Mouse (Mus musculus) heart, embryonic 15.5 days (tissue): Measurements from ENCODE around the gene Kcne2. TPM values are rescaled to one million over a fixed set of nuclear protein-coding genes. Genes with fewer than 3 reads are reported as not detected.

ENCODE experiments used
- ATAC-seq: fragments of 200-750 bp; cut with Nextera tagmentation; replicated peaks from 2 replicates; pipeline ENCODE4 v1.8.0; 2017; ENCODE audit warnings: low read depth, moderate TSS enrichment; ENCODE audit not compliant: insufficient number of reproducible peaks, insufficient read depth, low FRiP score
- H3K27ac ChIP-seq: fragments of 300-500 bp; sonication (generic); 2 replicates; pipeline ENCODE4 v1.5.1; 2015; ENCODE audit warnings: mild to moderate bottlenecking, inconsistent platforms
- H3K27me3 ChIP-seq: fragments of 300-500 bp; sonication (generic); 2 replicates; pipeline ENCODE4 v1.6.1; 2015; ENCODE audit warnings: inconsistent platforms
- H3K36me3 ChIP-seq: fragments of 300-500 bp; sonication (generic); 2 replicates; pipeline ENCODE4 v1.6.1; 2015; ENCODE audit warnings: mild to moderate bottlenecking, inconsistent platforms
- H3K4me1 ChIP-seq: fragments of 300-500 bp; sonication (generic); replicated peaks from 2 replicates; pipeline ENCODE4 v1.6.1; 2015; ENCODE audit warnings: inconsistent platforms
- H3K4me2 ChIP-seq: fragments of 300-500 bp; sonication (generic); 2 replicates; pipeline ENCODE4 v1.6.1; 2015; ENCODE audit warnings: inconsistent platforms, mild to moderate bottlenecking, moderate library complexity
- H3K4me3 ChIP-seq: fragments of 300-500 bp; sonication (generic); 2 replicates; pipeline ENCODE4 v1.5.1; 2015; ENCODE audit warnings: mild to moderate bottlenecking, inconsistent platforms
- H3K9ac ChIP-seq: fragments of 300-500 bp; sonication (generic); 2 replicates; pipeline ENCODE4 v1.6.1; 2015; ENCODE audit warnings: mild to moderate bottlenecking, inconsistent platforms
- H3K9me3 ChIP-seq: fragments of 300-500 bp; sonication (generic); replicated peaks from 2 replicates; pipeline ENCODE4 v1.6.1; 2016; ENCODE audit warnings: inconsistent platforms
- WGBS: fragments of 180-500 bp; shearing (Covaris S2); methylation state at CpG from one replicate; pipeline ENCODE4 v1.1.7; 2015; ENCODE audit warnings: mixed read lengths; 5-methylcytosine and 5-hydroxymethylcytosine counted together
- polyA plus RNA-seq: library from polyadenylated mRNA; unstranded; fragments of >200 nt; fragmentation: Nextera tagmentation; extraction: Ambion mirVana; gene quantifications from 2 replicates; pipeline ENCODE4 v1.2.1, GENCODE M21; 2015

The Kcne2 gene
- polyA plus RNA-seq, 1 experiment from 2014 or later, result 1.0 TPM

DNA sequence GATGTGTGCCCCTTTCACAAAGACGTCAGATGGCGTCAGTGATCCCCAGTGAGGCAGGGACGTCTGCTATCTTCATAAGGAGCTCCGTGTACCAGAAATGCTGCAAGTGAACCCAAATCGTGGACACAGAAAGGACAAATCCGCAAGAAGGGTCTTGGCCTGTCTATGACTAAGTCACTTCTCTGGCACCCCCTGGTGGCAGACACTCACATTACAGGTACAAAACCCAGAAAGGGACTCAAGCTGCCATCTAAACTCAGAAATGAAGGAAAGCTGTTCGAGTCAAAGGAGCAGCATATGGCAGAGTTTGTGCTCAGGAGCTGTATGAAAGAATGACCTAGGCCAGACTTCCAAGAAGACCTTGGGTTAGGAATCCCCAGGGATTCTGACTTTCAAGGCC is 5.6 kb upstream of the Kcne2 start:
- 9% methylated on average over 7 of the region's 7 CpGs for whole genome bisulfite sequencing
- ATAC-seq, result no peak

DNA sequence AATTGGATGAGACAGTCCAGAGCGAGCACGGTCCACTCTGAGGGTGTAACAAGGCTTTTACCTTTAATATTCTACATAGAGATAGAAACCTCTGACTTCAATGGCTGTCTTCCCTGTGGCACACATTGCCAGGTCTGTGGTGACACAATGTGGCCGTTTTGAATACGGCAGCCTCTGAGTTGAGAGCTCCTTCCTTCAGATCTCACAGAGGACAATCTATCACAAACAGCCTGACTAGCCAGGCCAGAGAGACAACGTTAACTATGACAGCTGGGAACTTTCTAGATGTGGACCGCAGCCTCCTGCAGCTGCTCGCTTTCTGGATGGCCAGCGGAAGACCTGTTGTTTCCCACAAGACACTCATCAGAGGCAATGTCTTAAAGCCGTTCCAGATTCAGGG is 3.4 kb upstream of the Kcne2 start:
- no peak overlapping the region for H3K27ac ChIP-seq
- H3K4me1 ChIP-seq, result no peaks in the 10 kb centered on the region
- H3K36me3 ChIP-seq, result no peaks in the 10 kb centered on the region
- no peaks in the 10 kb centered on the region; the same call in 1 of the 2 replicates for H3K27me3 ChIP-seq
- no peak overlapping the region for H3K4me2 ChIP-seq
- no peak overlapping the region for H3K4me3 ChIP-seq
- 70% methylated on average over 9 of the region's 9 CpGs for WGBS
- H3K9ac ChIP-seq, result no peak overlapping the region
- ATAC-seq, result no peak
- H3K9me3 ChIP-seq, result no peaks in the 10 kb centered on the region

More for the DNA sequence above, 5.6 kb upstream of the Kcne2 start:
- H3K27ac ChIP-seq, result no peak overlapping the region
- H3K4me1 ChIP-seq, result no peaks in the 10 kb centered on the region
- H3K9me3 ChIP-seq, result no peaks in the 10 kb centered on the region
- no peak overlapping the region for H3K4me2 ChIP-seq
- H3K27me3 ChIP-seq, result no peaks in the 10 kb centered on the region; the same call in 1 of the 2 replicates
- no peak overlapping the region for H3K4me3 ChIP-seq
- H3K36me3 ChIP-seq, result no peaks in the 10 kb centered on the region
- H3K9ac ChIP-seq, result no peak overlapping the region

DNA sequence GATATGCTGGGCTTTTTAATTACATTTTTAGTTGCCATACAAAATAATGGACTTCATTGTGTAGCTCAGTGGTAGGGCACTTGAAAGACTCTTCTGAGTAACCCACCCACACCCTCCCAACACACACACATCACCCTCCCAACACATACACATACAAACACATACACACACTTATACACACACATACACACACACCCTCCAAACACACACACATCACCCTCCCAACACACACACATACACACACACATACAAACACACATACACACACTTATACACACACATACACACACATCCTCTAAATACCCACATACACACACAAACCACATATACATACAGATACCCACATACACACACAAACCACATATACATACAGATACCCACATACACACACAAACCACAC is 2.1 kb upstream of the Kcne2 start:
- H3K36me3 ChIP-seq, result no peaks in the 10 kb centered on the region
- no peak overlapping the region for H3K9ac ChIP-seq
- no peak overlapping the region for H3K4me3 ChIP-seq
- H3K4me1 ChIP-seq, result peaks cover 6% of the 10 kb centered on the region
- peak; percentile 58; the same call in 1 of the 2 replicates for ATAC-seq
- H3K9me3 ChIP-seq, result no peaks in the 10 kb centered on the region
- H3K27me3 ChIP-seq, result no peaks in the 10 kb centered on the region; the same call in 1 of the 2 replicates
- H3K27ac ChIP-seq, result no peak overlapping the region
- H3K4me2 ChIP-seq, result no peak overlapping the region

DNA sequence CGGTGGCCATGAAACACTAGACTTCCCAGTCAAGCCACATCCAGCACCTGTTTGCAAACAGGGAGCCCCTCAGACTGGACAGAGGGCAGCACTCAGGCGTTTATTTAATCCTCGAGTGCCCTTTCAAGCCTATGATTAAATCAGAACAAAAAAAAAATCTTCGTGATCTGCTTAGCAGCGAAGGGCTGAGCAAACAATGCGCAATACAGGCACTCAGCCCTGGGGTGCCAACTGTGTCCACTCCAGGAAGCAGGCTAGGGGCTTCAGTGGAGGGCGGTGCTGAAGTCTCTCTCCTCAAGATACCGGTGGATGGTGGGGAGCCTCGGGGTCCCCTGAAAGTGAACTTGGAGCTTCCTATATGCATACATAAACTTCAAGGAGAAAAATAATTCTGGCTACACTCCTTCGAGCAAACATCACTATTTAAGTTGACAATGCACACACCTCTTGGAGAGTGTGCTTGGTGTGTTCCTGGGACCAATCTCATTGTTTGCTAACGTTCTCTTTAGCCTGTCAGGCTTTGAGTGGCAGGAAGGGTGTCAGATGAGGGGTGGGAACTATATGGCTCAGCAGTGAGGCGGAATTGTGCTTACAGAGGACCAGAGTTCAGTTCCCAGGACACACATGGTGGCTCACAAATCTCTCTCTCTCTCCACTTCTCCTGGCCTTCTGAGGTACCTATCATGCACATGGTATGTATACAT is 2.2 kb downstream of the Kcne2 start:
- no peak overlapping the region for H3K4me2 ChIP-seq
- H3K27ac ChIP-seq, result no peak overlapping the region
- no peaks in the 10 kb centered on the region for H3K9me3 ChIP-seq
- WGBS, result 59% methylated on average over 12 of the region's 12 CpGs
- H3K4me1 ChIP-seq, result peaks cover 11% of the 10 kb centered on the region
- no peak for ATAC-seq
- H3K27me3 ChIP-seq, result no peaks in the 10 kb centered on the region; the same call in 1 of the 2 replicates
- H3K9ac ChIP-seq, result no peak overlapping the region
- no peak overlapping the region for H3K4me3 ChIP-seq
- H3K36me3 ChIP-seq, result no peaks in the 10 kb centered on the region

DNA sequence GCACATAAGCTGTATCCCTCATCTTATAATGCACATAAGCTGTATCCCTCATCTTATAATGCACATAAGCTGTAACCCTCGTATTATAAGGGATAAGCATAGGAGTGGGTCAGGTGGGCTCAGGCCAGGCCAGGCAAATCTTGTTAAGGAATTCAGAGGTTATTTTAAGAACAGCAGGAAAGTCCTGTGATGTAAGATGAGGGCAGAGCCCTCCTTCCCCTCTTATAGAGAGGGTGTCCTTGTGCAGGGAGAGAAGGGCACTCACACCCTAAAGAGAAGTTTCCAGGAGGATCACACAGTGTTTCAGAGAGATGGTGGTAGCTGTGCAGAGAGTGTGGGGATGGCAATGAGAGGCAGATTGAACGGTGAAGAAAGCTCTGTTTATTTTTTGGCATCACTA is 3.1 kb downstream of the Kcne2 start:
- 42% methylated on average over 2 of the region's 2 CpGs for WGBS
- peaks cover 11% of the 10 kb centered on the region for H3K4me1 ChIP-seq
- no peaks in the 10 kb centered on the region for H3K36me3 ChIP-seq
- no peak overlapping the region for H3K4me2 ChIP-seq
- 0 out of 2 replicates have a peak overlapping the region, but pooled peaks have one; percentile 16 for H3K27ac ChIP-seq
- H3K27me3 ChIP-seq, result no peaks in the 10 kb centered on the region
- H3K9ac ChIP-seq, result no peak overlapping the region
- no peak overlapping the region for H3K4me3 ChIP-seq
- no peaks in the 10 kb centered on the region for H3K9me3 ChIP-seq
- 0 out of 2 replicates have a peak, but pooled peaks have one; percentile 35 for ATAC-seq

DNA sequence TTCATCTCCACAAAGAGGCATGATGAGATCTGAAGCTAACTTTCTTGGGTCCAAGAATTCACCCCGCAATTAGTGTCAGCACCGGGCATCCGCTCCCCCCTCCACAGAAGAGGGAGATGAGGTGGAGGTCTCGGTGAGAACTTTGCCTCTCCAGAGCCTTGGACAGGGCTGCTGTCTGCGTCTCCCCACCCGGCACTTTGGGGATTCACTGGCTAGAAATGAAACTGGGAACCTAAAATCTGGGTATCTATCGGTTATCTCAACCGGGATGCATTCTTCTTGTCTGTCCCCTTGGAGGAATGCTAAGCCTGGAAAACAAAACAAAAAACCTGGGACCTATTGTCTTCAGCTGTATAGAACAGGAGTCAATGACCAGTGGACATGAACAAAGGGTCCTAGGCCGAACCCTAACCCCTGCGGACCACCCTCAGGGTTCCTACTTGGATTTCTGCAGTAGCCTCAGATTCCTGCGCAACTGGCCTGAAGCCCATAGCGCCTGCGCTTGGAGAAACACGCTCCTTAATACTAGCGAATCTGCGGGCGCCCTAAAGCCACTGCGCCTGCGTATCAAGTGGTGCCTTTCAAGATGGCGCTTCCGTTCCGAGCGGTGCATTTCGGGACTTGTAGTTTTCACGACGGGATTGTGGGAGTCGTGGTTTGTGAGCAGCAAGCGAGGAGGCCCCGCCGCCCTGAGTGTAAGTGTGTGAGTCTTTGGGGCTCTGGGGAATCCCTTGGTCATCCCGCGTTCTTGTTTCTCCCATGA is 8.6 kb downstream of the Kcne2 start, which contains the start of gene Smim11:
Smim11 (plus strand) TSS at position 638 of the 763 bp plus-strand sequence.
- no peaks in the 10 kb centered on the region for H3K9me3 ChIP-seq
- no peaks in the 10 kb centered on the region for H3K36me3 ChIP-seq
- ATAC-seq, result peak; percentile 93

DNA sequence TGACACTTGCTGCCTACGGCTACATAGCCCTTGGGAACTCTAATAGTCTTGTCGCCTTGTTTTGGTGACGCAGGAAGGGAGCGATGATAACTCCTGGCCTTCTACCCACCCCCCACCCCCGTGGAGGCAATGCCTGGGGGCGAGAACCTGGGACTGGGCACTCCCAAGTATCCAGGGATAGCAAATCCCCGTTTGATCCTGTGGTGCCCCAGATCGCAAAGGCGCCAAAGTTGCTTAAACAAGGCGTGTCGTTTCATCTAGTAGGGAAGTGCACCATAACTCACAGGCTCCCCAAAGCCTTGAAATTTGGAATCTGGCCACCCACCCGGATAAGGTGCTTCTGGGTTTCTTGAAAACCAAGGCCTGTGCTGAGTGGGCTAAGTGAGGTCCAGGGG is 9.2 kb downstream of the Kcne2 start:
- Histone ChIP-seq H3K27me3 (no peaks in the 10 kb centered on the region), H3K4me1 (peaks cover 21% of the 10 kb centered on the region), H3K4me2 (peak overlapping the region; percentile 76), H3K27ac (peak overlapping the region; percentile 81), H3K9me3 (no peaks in the 10 kb centered on the region), H3K36me3 (peaks cover 3% of the 10 kb centered on the region; the same call in 1 of the 2 replicates), H3K4me3 (peak overlapping the region; percentile 73), H3K9ac (peak overlapping the region; percentile 70)
- peak; percentile 60 for ATAC-seq
- 1% methylated on average over 12 of the region's 12 CpGs for WGBS

More for the DNA sequence above, 8.6 kb downstream of the Kcne2 start, which contains the start of gene Smim11:
- peak within 1 kb of the TSS; percentile 76 for H3K4me2 ChIP-seq
- WGBS, result 6% methylated on average over 32 of the region's 32 CpGs
- peak within 1 kb of the TSS; percentile 70 for H3K9ac ChIP-seq
- peaks cover 21% of the 10 kb centered on the region for H3K4me1 ChIP-seq
- peak within 1 kb of the TSS; percentile 73 for H3K4me3 ChIP-seq
- no peaks in the 10 kb centered on the region for H3K27me3 ChIP-seq
- peak within 1 kb of the TSS; percentile 81 for H3K27ac ChIP-seq

DNA sequence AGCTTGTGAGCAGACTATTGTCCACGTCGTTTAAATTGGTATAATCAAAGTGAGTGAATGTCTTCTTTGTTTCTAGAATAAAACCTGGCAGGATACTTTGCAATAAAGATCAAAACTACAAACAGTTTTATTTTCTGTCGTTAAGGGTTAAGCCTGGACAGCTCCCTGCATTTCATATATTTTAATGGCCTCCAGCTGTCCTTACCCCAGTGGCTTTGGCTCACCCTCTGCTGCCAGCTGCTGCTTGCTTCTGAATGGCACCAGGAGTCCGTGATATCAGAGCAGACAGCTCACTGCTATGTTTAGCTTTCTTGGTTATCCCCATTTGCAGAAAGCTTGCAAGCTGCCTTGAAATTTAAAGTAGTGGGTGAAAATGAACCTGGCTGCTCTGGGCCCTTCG is 9.8 kb downstream of the Kcne2 start:
- 27% methylated on average over 5 of the region's 5 CpGs for WGBS
- H3K4me2 ChIP-seq, result peak overlapping the region; percentile 76
- peaks cover 9% of the 10 kb centered on the region; the same call in 1 of the 2 replicates for H3K36me3 ChIP-seq
- peak overlapping the region; percentile 81 for H3K27ac ChIP-seq
- no peaks in the 10 kb centered on the region for H3K27me3 ChIP-seq
- peak overlapping the region; percentile 73 for H3K4me3 ChIP-seq
- H3K9me3 ChIP-seq, result no peaks in the 10 kb centered on the region
- ATAC-seq, result no peak
- peaks cover 21% of the 10 kb centered on the region for H3K4me1 ChIP-seq
- peak overlapping the region; percentile 70 for H3K9ac ChIP-seq

DNA sequence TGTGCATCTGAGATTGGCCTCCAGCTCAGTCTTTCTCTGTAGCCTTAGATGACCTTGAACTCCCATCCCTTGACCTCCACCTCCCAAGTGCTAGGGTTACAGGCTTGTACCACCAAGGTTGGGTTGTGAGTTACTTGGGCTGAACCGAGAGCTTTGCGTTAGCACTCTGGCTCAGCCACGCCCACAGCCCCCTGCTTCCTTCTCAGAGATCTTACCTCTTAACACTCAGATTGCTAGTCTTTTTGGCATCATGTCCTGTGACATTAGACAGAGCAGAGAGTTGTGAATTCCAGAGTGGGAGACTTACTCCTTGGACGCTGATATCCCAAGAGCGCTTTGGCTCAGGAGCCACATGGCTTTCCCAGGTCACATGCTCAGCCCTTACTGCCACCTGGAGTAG is 10.3 kb downstream of the Kcne2 start:
- peak overlapping the region; percentile 73 for H3K4me3 ChIP-seq

DNA sequence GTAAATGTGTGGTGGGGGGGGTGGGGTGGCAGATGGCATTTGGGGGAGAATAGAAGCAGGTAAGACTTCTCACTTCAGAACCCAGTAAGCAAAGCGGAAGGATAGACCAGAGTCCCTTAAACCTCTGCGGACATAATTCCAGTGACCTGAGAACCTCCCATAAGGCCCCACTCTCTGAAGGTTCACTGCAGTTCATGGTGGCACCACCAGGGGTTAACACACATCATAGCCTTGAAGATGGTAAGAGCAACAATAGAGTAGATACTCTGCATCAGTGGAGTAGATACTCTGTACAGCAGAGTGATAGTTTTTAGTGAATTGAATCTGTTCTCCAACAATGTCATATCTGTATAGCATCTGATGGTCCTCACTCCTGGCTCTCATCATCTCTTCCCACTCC is 13.3 kb downstream of the Kcne2 start:
- no peak overlapping the region for H3K27ac ChIP-seq
- no peak overlapping the region for H3K4me3 ChIP-seq
- peaks cover 20% of the 10 kb centered on the region for H3K4me1 ChIP-seq
- no peaks in the 10 kb centered on the region for H3K27me3 ChIP-seq
- peaks cover 35% of the 10 kb centered on the region for H3K36me3 ChIP-seq
- H3K4me2 ChIP-seq, result no peak overlapping the region
- ATAC-seq, result no peak
- 96% methylated on average over 2 of the region's 2 CpGs for WGBS
- no peaks in the 10 kb centered on the region for H3K9me3 ChIP-seq
- no peak overlapping the region for H3K9ac ChIP-seq

More for the DNA sequence above, 10.3 kb downstream of the Kcne2 start:
- H3K36me3 ChIP-seq, result peaks cover 13% of the 10 kb centered on the region; the same call in 1 of the 2 replicates
- H3K27me3 ChIP-seq, result no peaks in the 10 kb centered on the region
- ATAC-seq, result no peak
- peak overlapping the region; percentile 76 for H3K4me2 ChIP-seq
- H3K27ac ChIP-seq, result peak overlapping the region; percentile 81
- H3K9me3 ChIP-seq, result no peaks in the 10 kb centered on the region
- 31% methylated on average over 5 of the region's 5 CpGs for WGBS
- H3K9ac ChIP-seq, result no peak overlapping the region
- H3K4me1 ChIP-seq, result peaks cover 21% of the 10 kb centered on the region

DNA sequence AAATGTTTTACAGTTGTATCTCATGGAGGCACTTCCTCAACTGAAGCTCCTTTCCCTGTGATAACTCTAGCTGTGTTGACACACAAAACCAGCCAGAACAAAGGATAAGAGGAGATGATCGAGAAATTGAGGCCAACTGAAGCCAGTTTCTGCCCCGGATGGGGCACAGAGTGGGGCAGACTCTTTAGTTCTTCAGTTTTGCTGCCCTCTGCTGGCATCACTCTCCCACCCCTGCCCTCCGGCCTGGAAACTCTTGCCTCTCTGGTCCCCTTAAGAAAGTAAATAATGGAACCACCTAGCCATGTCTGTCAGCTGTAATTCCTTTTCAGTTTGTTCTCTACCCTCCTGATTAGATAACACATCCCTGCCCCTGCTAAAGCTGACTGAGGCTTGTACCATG is 15.8 kb downstream of the Kcne2 start:
- Histone ChIP-seq H3K4me2 (no peak overlapping the region), H3K9me3 (no peaks in the 10 kb centered on the region), H3K9ac (no peak overlapping the region), H3K4me1 (peaks cover 4% of the 10 kb centered on the region; the same call in 1 of the 2 replicates), H3K4me3 (no peak overlapping the region), H3K36me3 (peaks cover 53% of the 10 kb centered on the region), H3K27ac (no peak overlapping the region), H3K27me3 (no peaks in the 10 kb centered on the region)
- 78% methylated on average over 3 of the region's 3 CpGs for WGBS
- ATAC-seq, result no peak
